Mouse (Mus musculus): ENCODE measurements at regions not wholly inside any gene's neighbourhood (a gene's known extent, or its start where the extent isn't known, plus 50 kb on each side); places are given as distances from the start of the nearest gene placed in this dataset.
"Not testable (repeated sequence)": the region's sequence is repeated elsewhere in the genome, so short reads cannot be mapped to it uniquely, and the experiment has no call there.

- no peak for DNase-seq (ENCODE audit: low spot score)
Measured at GRCm38 (mm10) chr9:5424236-5424635, 79.0 kb downstream of the Casp12 start.

GRCm38 (mm10) chr9:5448180-5448579, 103.0 kb downstream of the Casp12 start:
- no peak for DNase-seq (ENCODE audit: low spot score)

GRCm38 (mm10) chr9:5456606-5457005, 111.4 kb downstream of the Casp12 start:
- no peak for DNase-seq (ENCODE audit: low spot score)

DNA sequence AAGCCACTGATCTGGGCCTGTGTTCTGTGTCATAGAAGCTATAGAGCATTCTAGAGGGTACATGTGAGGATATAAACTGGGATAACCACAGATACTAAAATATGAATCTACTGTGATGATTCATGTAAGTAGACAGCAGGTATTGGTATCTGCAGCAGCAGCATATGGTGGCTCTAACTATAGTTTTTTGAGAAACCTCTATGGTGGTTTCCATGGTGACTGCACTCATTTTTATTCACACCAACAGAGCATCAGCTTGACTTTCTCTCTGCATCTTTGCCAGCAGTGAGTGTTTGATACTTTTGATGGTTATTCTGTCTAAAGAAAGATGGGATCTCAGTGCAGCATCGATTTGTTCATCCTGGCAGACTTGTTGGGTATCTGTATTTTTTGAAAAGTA, 126.8 kb downstream of the Casp12 start:
- DNase-seq (ENCODE audit: low spot score) = no peak

DNA sequence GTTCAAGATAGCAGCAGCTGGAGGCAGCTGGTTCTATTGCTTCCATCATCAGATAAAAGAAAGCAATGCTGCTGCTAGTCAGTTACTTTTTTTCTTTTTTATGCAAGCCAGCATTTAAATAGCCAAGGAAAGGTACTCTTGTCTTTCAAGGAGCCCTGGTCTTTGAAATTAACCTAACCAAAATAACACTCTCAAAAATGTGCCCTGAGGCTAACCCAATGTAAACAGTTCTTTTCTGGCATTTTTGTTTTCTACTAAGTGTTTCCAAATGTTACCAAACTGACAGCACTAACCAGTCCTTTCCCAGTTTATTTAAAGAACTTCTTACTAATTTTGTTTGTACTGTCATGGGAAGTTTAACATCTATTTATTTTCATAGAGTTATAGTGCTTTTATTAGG, 129.0 kb downstream of the Casp12 start:
- DNase-seq (ENCODE audit: low spot score) = no peak

DNA sequence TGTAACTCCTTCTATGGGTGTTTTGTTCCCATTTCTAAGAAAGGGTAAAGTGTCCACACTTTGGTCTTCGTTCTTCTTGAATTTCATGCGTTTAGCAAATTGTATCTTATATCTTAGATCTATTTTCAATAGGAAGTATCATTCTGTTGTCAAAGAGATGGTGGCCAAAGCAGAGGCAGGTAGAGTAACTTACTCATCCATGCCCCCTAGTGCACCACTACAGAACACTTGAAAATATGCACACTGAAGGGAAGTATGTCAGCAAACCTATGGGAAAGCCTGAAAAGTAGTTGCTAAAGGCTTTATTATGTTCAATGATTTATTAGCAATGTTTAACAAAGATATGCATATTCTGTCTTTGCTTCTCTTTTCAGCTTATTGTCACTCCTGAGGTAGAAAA, 140.0 kb downstream of the Casp12 start:
- DNase-seq (ENCODE audit: low spot score) = peak; percentile 2

GRCm38 (mm10) chr9:5496837-5497236, 151.6 kb downstream of the Casp12 start:
- no peak for DNase-seq (ENCODE audit: low spot score)

DNA sequence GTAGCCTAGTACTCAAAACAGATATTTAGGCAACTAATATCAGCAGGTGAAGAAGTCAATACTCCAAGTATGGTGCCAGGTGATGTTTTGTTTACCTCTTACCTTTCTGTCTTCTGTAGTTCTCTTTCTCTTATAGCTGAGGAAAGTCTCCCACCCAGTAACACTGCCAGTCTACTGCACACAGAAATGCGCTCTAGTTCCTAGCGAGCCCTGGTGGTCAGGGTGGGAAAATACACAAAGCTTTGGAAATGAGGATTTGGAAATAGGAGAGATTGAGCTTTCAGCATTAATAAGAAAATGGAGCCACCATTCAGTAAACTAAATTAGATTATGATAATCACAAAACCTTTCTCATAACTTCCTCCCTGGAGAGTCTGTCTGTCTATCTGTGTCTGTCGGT, 153.1 kb downstream of the Casp12 start:
- peak; percentile 5 for DNase-seq (ENCODE audit: low spot score)

DNA sequence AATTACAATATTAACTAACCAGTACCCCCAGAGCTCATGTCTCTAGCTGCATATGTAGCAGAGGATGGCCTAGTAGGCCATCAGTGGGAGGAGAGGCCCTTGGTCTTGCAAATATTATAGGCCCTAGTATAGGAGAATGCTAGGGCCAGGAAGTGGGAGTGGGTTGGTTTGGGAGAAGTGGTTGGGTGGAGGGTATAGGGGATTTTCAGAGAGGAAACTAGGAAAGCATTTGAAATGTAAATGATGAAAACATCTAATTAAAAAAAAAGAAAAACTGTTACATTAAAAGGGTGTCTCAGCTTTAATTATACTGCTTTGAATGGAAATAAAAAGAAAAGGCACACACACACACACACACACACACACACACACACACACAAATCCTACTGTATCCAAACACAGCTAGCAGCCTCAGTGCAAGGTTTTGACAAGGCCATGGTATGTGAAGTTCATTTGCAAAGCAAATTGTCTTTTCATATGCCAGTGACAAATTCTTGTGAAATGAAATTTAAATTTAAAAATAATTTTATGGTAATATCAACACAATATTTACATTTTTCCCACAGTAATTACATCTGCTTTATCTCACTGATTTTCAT, 180.6 kb downstream of the Casp12 start:
- no peak for DNase-seq (ENCODE audit: low spot score)

GRCm38 (mm10) chr9:5542604-5543003, 197.4 kb downstream of the Casp12 start:
- no peak for DNase-seq (ENCODE audit: low spot score)

DNA sequence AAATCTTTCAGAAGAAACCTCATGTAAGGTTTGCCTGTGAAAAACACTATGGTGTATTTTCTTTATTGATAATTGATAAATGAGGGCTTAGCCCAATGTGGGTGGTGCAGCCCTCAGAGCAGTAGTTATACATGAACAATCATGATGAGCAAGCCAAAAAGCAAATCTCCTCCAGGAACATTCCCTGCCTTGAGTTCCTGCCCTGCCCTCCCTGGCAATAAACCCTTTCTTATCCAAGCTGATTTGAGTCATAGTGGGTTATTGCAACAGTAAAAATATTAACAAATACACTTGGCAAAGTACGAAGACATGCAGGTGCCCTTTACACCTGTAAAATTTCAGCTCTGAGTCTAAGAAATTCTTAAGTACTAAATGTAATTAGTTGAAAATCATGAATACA, 229.8 kb downstream of the Casp12 start:
- DNase-seq (ENCODE audit: low spot score) = no peak

- DNase-seq (ENCODE audit: low spot score) = not testable (repeated sequence)
Measured at GRCm38 (mm10) chr9:5578168-5578567, 232.9 kb downstream of the Casp12 start.

DNA sequence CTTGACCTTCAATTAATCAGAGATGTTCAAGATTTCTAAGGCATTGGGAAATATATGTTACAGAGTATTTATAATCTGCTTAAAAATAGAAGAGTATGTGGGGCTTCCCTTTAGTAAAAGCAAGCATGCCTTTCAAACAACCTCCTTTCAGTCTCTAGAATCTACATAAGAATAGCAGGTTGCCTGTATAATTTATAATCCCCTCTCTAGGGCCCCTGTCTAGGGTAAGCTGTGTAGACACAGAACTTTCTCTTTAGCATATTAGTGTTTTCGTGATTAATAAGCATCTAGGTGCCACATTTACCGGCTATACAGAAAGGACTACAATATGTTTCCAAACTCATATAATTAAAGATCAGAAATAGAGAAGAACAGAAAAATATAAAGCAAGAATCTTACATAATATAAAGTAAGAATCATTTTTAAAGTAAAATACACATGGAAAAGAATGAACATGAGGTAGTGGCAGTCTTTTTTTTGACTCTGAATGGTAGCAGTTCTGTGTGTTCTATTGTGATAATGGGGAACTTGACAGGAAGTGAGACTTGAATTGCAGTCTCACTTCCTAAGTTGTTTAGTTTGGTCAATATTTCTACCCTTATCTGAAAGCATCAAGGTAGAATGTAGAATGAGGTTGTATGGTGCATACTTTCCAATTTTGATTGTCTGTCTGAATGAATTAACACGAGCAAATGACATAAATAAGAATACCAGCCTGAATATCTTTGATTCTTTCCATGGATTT, 250.8 kb downstream of the Casp12 start:
- no peak for DNase-seq (ENCODE audit: low spot score)

DNA sequence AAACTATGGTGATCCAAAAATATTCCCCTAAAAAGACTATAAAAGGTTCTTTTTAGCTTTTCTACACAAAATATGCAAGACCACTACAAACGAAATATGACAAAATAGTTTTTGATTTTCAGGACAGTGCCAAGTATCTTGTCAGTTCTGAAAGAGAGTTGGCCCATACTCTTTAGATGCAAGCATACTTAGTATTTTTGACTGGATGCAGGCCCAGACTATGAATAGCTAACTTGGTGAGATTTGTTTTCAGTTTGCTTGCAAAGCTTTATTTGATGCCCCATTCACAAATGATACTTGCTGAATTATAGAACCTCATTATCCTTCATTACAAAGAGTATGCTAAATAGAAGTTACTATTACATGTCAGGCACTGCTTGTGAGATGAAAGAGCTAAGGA, 258.8 kb downstream of the Casp12 start:
- no peak for DNase-seq (ENCODE audit: low spot score)

DNA sequence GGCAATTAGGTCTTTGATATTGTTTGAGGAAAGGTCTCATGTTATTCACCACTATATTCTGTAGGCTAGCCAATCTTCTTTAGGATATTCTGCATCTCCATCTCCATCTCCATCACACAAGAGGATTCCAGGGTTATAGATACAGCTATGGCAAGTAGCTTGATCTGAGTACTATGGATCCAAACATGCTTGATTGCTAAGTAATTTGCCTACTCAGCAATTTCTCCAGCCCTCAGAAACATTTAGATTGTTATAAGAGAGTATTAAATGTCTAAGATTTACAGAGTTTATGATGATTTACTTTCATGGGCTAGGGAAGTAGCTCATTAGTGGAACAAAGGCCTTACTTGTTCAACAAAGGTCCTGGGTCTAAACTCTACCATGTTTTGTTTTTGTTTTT, 259.8 kb downstream of the Casp12 start:
- no peak for DNase-seq (ENCODE audit: low spot score)

GRCm38 (mm10) chr9:5616725-5617124, 271.5 kb downstream of the Casp12 start:
- peak; percentile 7 for DNase-seq (ENCODE audit: low spot score)

DNA sequence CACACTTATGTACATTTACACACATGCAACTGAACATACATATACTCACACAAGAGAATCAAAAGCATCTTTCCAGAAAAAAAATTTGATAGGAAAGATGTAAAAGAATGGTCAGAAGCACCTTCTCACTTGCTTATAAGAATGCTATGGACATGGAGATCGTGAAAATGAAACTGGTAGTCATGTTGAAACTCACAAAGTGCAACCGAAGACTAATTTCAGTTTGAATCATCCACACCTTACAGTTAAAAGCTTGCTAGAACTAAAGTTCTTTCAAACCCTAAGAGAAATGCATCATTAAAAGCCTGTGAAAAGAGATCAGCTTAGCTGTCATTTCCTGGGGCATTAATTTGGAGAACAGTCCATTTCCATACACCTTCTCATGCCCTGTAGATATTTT, 278.2 kb downstream of the Casp12 start:
- no peak for DNase-seq (ENCODE audit: low spot score)

DNA sequence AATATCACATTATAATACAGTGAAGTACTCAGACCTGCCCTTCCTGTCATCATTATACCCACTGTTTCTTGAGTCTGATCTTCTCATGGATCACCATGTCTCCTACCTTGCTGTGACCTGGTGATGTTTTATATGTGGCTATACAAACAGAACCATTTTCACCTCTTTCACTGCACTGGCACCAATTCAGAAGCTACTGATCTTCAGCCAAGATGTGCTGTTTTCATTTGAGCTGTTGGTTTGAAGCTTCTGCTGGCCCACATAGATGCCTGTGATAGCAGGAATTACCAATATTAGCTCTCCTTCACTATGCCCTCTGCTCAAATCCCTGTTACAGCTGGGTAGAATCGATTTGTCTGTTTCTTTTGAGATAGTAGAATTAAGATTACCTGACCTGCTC, 282.3 kb downstream of the Casp12 start:
- no peak for DNase-seq (ENCODE audit: low spot score)

DNA sequence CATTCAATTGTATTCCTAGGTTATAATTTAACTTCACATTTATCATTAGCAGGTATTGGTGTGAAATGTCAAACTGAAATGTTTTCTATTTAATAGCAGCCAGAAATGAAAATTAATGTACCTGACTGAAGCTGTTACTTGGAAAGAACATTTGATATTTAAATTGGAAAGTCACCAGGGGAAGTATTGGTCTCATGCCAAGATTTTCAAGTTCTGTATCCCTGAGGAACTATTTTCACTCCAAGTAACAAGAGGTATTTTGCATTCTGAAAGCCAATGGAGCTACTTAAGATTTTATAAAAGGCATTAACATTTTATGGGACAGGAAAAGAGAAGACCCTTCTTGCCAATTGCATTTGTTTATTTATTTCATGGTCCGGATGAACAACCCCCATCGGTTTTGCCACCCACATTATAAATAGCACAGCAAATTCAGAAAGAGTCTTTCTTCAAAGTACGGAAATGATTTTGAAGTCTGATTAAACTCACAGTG, 289.3 kb downstream of the Casp12 start:
- DNase-seq (ENCODE audit: low spot score) = peak; percentile 8

- DNase-seq (ENCODE audit: low spot score) = peak; percentile 71
Measured at GRCm38 (mm10) chr9:5634969-5635368, 289.7 kb downstream of the Casp12 start.

DNA sequence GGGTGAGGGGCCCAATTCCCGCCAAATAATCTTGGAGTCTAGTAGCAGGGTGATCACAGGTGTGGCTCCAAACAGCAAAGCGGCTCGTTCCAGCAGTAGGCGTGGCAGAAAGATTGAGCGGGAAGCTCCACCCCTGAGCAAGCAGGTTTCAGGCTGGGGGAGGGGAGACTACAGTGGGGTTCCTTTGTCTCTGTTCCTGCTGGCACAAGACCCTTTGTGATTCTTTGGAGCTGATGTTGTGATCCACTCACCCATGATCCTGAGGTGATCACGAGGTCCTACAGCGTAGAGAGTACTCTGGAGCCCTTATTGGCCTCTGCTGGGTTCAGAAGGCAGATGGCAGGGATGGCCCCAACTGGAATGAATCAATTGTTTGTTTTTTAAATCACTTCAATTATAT, 318.7 kb downstream of the Casp12 start:
- DNase-seq (ENCODE audit: low spot score) = no peak

DNA sequence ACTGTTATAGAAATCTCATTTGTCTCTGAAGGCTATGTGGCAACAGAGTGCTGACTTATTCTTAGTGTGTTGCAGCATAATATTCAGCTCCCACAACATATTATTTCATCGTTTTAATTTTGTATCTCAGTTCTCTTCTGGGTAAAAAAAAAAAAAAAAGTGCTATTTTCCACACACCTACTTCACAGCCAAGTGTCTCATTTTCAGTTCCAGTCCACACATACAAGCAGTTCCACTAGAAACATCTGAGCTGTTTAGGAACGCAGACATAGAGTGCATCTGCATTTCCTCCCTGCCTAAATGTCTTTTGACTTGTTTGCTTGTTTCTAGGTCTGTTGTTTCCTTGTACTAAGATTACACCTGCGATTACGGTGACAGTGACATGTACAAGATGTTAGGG, 328.3 kb downstream of the Casp12 start:
- DNase-seq (ENCODE audit: low spot score) = no peak

- no peak for DNase-seq (ENCODE audit: low spot score)
Measured at GRCm38 (mm10) chr9:5708482-5708881, 363.3 kb downstream of the Casp12 start.

- DNase-seq (ENCODE audit: low spot score) = no peak
Measured at GRCm38 (mm10) chr9:5709480-5709879, 364.2 kb downstream of the Casp12 start.
